Mouse (Mus musculus) hindbrain, embryonic 14.5 days (tissue): ENCODE results near the gene Ppme1. TPM values are rescaled to one million over a fixed set of nuclear protein-coding genes. Genes with fewer than 3 reads are reported as not detected.

Source experiments
- ATAC-seq: fragments of 200-750 bp; cut with Nextera tagmentation; 2 replicates; pipeline ENCODE4 v1.8.0; 2017; ENCODE audit warnings: moderate number of reproducible peaks, mild to moderate bottlenecking, moderate TSS enrichment, moderate library complexity; ENCODE audit not compliant: low FRiP score
- DNase-seq: peaks from one replicate; pipeline ENCODE4 v3.0.0-alpha.2; 2015; ENCODE audit warnings: low spot score
- H3K27ac ChIP-seq: fragments of 300-500 bp; sonication (generic); 2 replicates; pipeline ENCODE4 v1.5.1; 2014; ENCODE audit warnings: mild to moderate bottlenecking, moderate library complexity
- H3K27me3 ChIP-seq: fragments of 300-500 bp; sonication (generic); 2 replicates; pipeline ENCODE4 v1.6.1; 2014; ENCODE audit warnings: mild to moderate bottlenecking, low read length, mixed read lengths; ENCODE audit not compliant: control insufficient read depth, insufficient read depth
- H3K36me3 ChIP-seq: fragments of 300-500 bp; sonication (generic); replicated peaks from 2 replicates; pipeline ENCODE4 v1.6.1; 2014; ENCODE audit not compliant: control insufficient read depth, insufficient read depth
- H3K4me1 ChIP-seq: fragments of 300-500 bp; sonication (generic); replicated peaks from 2 replicates; pipeline ENCODE4 v1.6.1; 2014; ENCODE audit warnings: antibody characterized with exemption, low read length, mixed read lengths; ENCODE audit not compliant: control insufficient read depth, insufficient read depth
- H3K4me2 ChIP-seq: fragments of 300-500 bp; sonication (generic); replicated peaks from 2 replicates; pipeline ENCODE4 v1.6.1; 2014; ENCODE audit warnings: mild to moderate bottlenecking, moderate library complexity
- H3K4me3 ChIP-seq: fragments of 300-500 bp; sonication (generic); replicated peaks from 2 replicates; pipeline ENCODE4 v1.5.1; 2014; ENCODE audit warnings: mild to moderate bottlenecking, low read length
- H3K9ac ChIP-seq: fragments of 300-500 bp; sonication (generic); 2 replicates; pipeline ENCODE4 v1.6.1; 2014
- H3K9me3 ChIP-seq: fragments of 300-500 bp; sonication (generic); 2 replicates; pipeline ENCODE4 v1.6.1; 2016; ENCODE audit warnings: low read length; ENCODE audit not compliant: control insufficient read depth
- WGBS: fragments of 180-500 bp; shearing (Covaris S2); extraction: QIAGEN DNeasy Blood & Tissue Kit; methylation state at CpG from one replicate; pipeline ENCODE4 v1.1.7; 2014; 5-methylcytosine and 5-hydroxymethylcytosine counted together
- polyA plus RNA-seq: library from polyadenylated mRNA; unstranded; fragments of >200 nt; fragmentation: Nextera tagmentation; extraction: Ambion mirVana; gene quantifications from 2 replicates; pipeline ENCODE4 v1.2.1, GENCODE M21; 2014

Ppme1 gene
- polyA plus RNA-seq, 1 experiment from 2014 or later, result 155 TPM

DNA sequence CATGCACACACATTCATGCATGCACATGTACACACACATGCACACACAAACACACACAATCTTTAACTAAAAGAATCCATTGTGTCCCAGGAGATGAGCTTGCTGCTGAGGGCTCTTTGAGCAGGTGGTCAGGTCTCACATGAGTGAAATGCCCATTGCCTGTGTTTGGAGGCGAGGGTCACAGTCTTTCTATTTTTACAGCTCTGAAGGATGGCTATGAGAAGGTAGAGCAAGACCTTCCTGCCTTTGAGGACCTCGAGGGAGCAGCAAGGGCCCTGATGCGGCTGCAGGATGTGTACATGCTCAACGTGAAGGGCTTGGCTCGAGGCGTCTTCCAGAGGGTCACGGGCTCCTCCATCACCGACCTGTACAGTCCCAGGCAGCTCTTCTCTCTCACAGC, 78.6 kb downstream of the Ppme1 start:
- no peak overlapping the region for H3K9ac ChIP-seq
- 87% methylated on average over 8 of the region's 8 CpGs for WGBS
- H3K9me3 ChIP-seq, result no peaks in the 10 kb centered on the region
- ATAC-seq (no peak), DNase-seq (no peak)
- H3K4me1 ChIP-seq, result no peaks in the 10 kb centered on the region
- H3K27ac ChIP-seq, result no peak overlapping the region
- H3K4me2 ChIP-seq, result no peak overlapping the region
- no peaks in the 10 kb centered on the region for H3K36me3 ChIP-seq
- H3K4me3 ChIP-seq, result no peak overlapping the region
- no peaks in the 10 kb centered on the region for H3K27me3 ChIP-seq

- H3K27ac ChIP-seq, result peak overlapping the region; percentile 78
- H3K4me3 ChIP-seq, result no peak overlapping the region
- 45% methylated on average over 11 of the region's 11 CpGs for WGBS
- peaks cover 11% of the 10 kb centered on the region; the same call in 1 of the 2 replicates for H3K4me1 ChIP-seq
- H3K9ac ChIP-seq, result no peak overlapping the region
- H3K4me2 ChIP-seq, result peak overlapping the region; percentile 18
- ATAC-seq (peak; percentile 25; the same call in 1 of the 2 replicates), DNase-seq (no peak)
- H3K27me3 ChIP-seq, result peaks cover 6% of the 10 kb centered on the region; the same call in 1 of the 2 replicates
- H3K9me3 ChIP-seq, result no peaks in the 10 kb centered on the region
- no peaks in the 10 kb centered on the region for H3K36me3 ChIP-seq
These were observed 83.5 kb downstream of the Ppme1 start for GRCm38 (mm10) chr7:100288622-100289021.

GRCm38 (mm10) chr7:100287748-100288578, 84.1 kb downstream of the Ppme1 start:
- Histone ChIP-seq H3K4me1 (peaks cover 11% of the 10 kb centered on the region; the same call in 1 of the 2 replicates), H3K9me3 (no peaks in the 10 kb centered on the region), H3K36me3 (no peaks in the 10 kb centered on the region), H3K4me2 (peak overlapping the region; percentile 18), H3K27ac (peak overlapping the region; percentile 78), H3K9ac (no peak overlapping the region), H3K4me3 (no peak overlapping the region), H3K27me3 (peaks cover 6% of the 10 kb centered on the region; the same call in 1 of the 2 replicates)
- 29% methylated on average over 7 of the region's 7 CpGs for WGBS
- DNase-seq, result peak; percentile 76
- ATAC-seq, result peak; percentile 74; the same call in 1 of the 2 replicates

- DNase-seq (peak; percentile 30), ATAC-seq (0 out of 2 replicates have a peak, but pooled peaks have one; percentile 52)
- Histone ChIP-seq H3K4me2 (peak within 1 kb of the TSS; percentile 93), H3K27me3 (peaks cover 6% of the 10 kb centered on the region; the same call in 1 of the 2 replicates), H3K9me3 (no peaks in the 10 kb centered on the region), H3K27ac (peak within 1 kb of the TSS; percentile 47; the same call in 1 of the 2 replicates), H3K36me3 (no peaks in the 10 kb centered on the region), H3K9ac (peak within 1 kb of the TSS; percentile 72), H3K4me3 (peak within 1 kb of the TSS; percentile 51), H3K4me1 (peaks cover 11% of the 10 kb centered on the region; the same call in 1 of the 2 replicates)
- under 1% methylated on average over 35 of the region's 53 CpGs for WGBS
These were observed 86.7 kb downstream of the Ppme1 start, which contains the start of gene P4ha3 for GRCm38 (mm10) chr7:100285383-100285782. Gene P4ha3 (plus strand): TSS chr7:100285520.

GRCm38 (mm10) chr7:100283298-100283697, 88.8 kb downstream of the Ppme1 start:
- Histone ChIP-seq H3K4me2 (no peak overlapping the region), H3K36me3 (no peaks in the 10 kb centered on the region), H3K27ac (no peak overlapping the region), H3K9ac (no peak overlapping the region), H3K27me3 (peaks cover 6% of the 10 kb centered on the region; the same call in 1 of the 2 replicates), H3K4me1 (peaks cover 11% of the 10 kb centered on the region; the same call in 1 of the 2 replicates), H3K4me3 (no peak overlapping the region), H3K9me3 (no peaks in the 10 kb centered on the region)
- no peak for ATAC-seq
- WGBS, result 13% methylated on average over 3 of the region's 3 CpGs
- no peak for DNase-seq

DNA sequence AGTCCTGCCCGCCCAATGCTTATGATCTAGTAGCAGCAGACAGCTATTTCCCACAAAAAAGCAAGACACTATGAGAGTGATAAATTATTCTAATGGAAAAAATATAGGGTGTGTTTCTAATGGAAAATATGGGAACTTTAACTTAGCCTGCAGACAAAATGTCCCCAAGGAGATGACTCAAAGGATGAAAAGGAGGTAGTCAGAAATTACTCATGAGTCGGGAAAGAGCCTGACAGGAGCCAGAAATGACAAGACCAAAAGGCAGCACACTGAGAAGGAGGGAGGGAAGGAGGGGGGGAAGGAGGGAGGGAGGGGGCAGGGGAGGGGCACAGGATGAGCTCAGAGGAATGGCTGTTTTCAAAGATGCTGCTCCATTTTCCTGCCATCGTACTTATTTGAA, 90.5 kb downstream of the Ppme1 start:
- H3K4me1 ChIP-seq, result peaks cover 11% of the 10 kb centered on the region; the same call in 1 of the 2 replicates
- WGBS, result 26% methylated on average over 3 of the region's 3 CpGs
- H3K36me3 ChIP-seq, result no peaks in the 10 kb centered on the region
- H3K27me3 ChIP-seq, result peaks cover 6% of the 10 kb centered on the region; the same call in 1 of the 2 replicates
- H3K9ac ChIP-seq, result no peak overlapping the region
- no peaks in the 10 kb centered on the region for H3K9me3 ChIP-seq
- no peak overlapping the region for H3K4me3 ChIP-seq
- no peak overlapping the region for H3K4me2 ChIP-seq
- H3K27ac ChIP-seq, result no peak overlapping the region
- DNase-seq, result no peak
- ATAC-seq, result no peak

- Histone ChIP-seq H3K36me3 (no peaks in the 10 kb centered on the region), H3K27me3 (peaks cover 3% of the 10 kb centered on the region; the same call in 1 of the 2 replicates), H3K27ac (no peak overlapping the region), H3K4me3 (no peak overlapping the region), H3K9ac (no peak overlapping the region), H3K9me3 (no peaks in the 10 kb centered on the region), H3K4me1 (no peaks in the 10 kb centered on the region), H3K4me2 (no peak overlapping the region)
- peak; percentile 89 for DNase-seq
- ATAC-seq, result no peak
- 0% methylated on average over 1 of the region's 1 CpGs for WGBS
These were observed 92.3 kb downstream of the Ppme1 start for GRCm38 (mm10) chr7:100279803-100280202.

Other genes starting within 250 kb of the Ppme1 start
- 19.2 and 20.2 TPM in 2 replicates for gene Lipt2, start 213.0 kb downstream of the Ppme1 start, polyA plus RNA-seq
- gene Kcne3, start 195.8 kb downstream of the Ppme1 start, polyA plus RNA-seq, result 0.30 and 0.50 TPM in 2 replicates
- 29.0 and 29.1 TPM in 2 replicates for gene Pgm2l1, start 144.9 kb downstream of the Ppme1 start, polyA plus RNA-seq
- gene P4ha3, start 86.8 kb downstream of the Ppme1 start, polyA plus RNA-seq, result 10.5 and 12.6 TPM in 2 replicates
- 20.5 and 21.3 TPM in 2 replicates for gene C2cd3, start 74 bp downstream of the Ppme1 start, polyA plus RNA-seq
- gene Ucp3, start 100.7 kb upstream of the Ppme1 start, polyA plus RNA-seq, result not detected in 2 replicates
- gene Ucp2, start 121.0 kb upstream of the Ppme1 start, polyA plus RNA-seq, result 73.5 and 77.2 TPM in 2 replicates
- gene Dnajb13, start 142.7 kb upstream of the Ppme1 start, polyA plus RNA-seq, result 6.6 and 10.8 TPM in 2 replicates
- gene Coa4, start 164.8 kb upstream of the Ppme1 start, polyA plus RNA-seq, result 14.8 and 16.9 TPM in 2 replicates
- gene Rab6a, start 235.1 kb upstream of the Ppme1 start, polyA plus RNA-seq, result 321 and 383 TPM in 2 replicates
- gene Mrpl48, start 236.0 kb upstream of the Ppme1 start, polyA plus RNA-seq, result 86.0 and 89.5 TPM in 2 replicates